Mouse (Mus musculus) Patski (cell line): ENCODE data around the gene Sec22b. TPM values are rescaled to one million over a fixed set of nuclear protein-coding genes. Genes with fewer than 3 reads are reported as not detected.

ENCODE experiments used
- ATAC-seq: fragments of 100-300 bp; one replicate; pipeline ENCODE4 v1.8.0; 2021
- CTCF ChIA-PET: fragments of 350-600 bp; sonication (Branson Sonifier 250); formaldehyde crosslinking; loops from one replicate; lab custom pipeline; 2022; ENCODE audit warnings: inconsistent platforms; lab: Charles Lee
- POLR2A ChIA-PET: fragments of 350-600 bp; sonication (Branson Sonifier 250); formaldehyde crosslinking; loops from one replicate; lab custom pipeline; 2022; ENCODE audit warnings: antibody characterized with exemption, inconsistent platforms; lab: Charles Lee
- DNase-seq: peaks from one replicate; pipeline ENCODE4 v3.0.0-alpha.2; 2011; ENCODE audit warnings: low read depth, low spot score
- H3K27me3 ChIP-seq: fragments of 371-371 bp; one replicate; pipeline ENCODE4 v1.5.1; 2021
- CTCF ChIP-seq: fragments of 100-300 bp; IDR thresholded peaks from one replicate; pipeline ENCODE4 v1.5.1; 2021
- in situ Hi-C: fragments of 300-500 bp; cut with MboI; formaldehyde crosslinking; loops from 3 replicates; pipeline ENCODE4 v1.11.1; 2018; ENCODE audit warnings: low pct_unique_long_range_greater_than_20kb, mixed read lengths
- polyA plus RNA-seq: library from polyadenylated mRNA; unstranded; gene quantifications from one replicate; pipeline ENCODE4 v1.2.3, GENCODE M21; 2021

The Sec22b gene
- 107 TPM for polyA plus RNA-seq

DNA sequence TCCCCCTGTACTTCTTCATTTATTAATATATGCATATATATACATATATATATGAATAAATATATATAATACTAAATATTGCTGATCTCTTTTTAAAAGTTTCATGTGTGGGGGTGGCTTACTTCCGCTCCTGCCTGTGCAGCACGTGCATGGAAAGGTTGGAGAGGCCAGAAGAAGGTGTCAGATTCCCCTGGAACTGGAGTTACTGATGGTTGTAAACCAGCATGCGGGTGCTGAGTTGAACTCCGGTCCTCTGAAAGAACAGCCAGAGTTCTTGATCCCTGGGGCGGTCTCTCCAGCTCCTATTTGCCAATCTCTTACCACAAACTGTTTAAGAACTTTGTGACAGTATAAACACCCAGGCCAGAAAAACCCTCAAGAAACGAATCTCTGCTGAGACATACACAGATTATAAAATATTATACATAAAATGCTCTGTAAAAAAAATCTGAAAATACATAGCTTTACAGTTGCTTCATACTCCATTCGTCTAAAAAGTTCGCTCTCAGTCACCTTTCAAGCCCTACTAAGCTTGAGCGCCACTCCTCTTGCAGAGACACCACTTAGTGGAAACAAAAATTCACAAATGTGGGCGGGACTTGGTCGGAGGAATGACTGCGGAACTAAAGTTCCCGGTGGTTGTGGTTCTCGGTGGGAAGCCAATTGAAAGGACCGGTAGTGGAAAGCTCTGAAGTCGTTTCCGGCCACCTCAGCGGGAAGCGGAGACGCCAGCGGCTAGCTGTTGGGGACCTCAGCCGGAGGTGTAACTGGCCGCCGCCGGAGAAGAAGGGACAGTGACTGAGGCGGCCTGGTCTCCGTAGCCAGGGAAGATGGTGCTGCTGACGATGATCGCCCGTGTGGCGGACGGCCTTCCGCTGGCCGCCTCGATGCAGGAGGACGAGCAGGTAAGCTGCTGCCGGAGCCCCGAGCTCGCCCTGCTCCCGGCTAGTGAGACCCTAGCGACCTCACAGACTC is at the start of gene Sec22b:
Sec22b (plus strand) TSS at position 675 of the 975 bp plus-strand sequence.
- TF ChIP-seq CTCF, result peak; percentile 9
- DNase-seq (peak; percentile 93), ATAC-seq (peak; percentile 86)
- in situ Hi-C loops, result no loop called here
- ChIA-PET CTCF (interaction anchor here (1.1 to 1.2 kb wide), 4 partner anchors 16 to 159 kb away, joined by 3 read pairs; no protein-coding TSS in a partner anchor), POLR2A (interaction anchor here (0.6 to 1.3 kb wide), 9 partner anchors 8 to 472 kb away, joined by 3 to 6 read pairs (median 3); partner anchors contain the start of gene Pde4dip)
- H3K27me3 ChIP-seq, result no peaks in the 10 kb centered on the region

DNA sequence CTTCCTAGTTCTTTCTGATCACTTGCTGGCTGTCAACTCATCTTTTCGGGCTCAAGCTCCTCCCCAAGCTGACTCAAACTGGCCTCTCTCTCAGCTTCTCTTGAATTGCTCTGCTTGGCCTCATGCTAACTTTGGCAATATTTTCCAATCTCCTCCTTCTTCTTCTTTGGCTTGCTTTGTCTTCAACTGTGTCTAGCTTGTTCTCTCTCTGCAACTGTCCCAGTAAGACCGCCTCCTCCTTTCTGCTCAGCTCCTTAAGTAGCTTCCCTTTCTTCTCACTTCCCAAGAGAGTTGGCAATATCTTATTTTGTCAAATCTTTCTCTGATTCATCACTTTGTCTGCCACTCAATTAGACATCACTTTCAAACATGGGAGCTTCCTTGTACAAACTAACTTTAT is 49.2 kb upstream of the Sec22b start:
- in situ Hi-C loops, result no loop called here
- no peak for ATAC-seq
- no peaks in the 10 kb centered on the region for H3K27me3 ChIP-seq
- TF ChIP-seq CTCF, result no peak
- ChIA-PET POLR2A (no interaction called here), CTCF (interaction anchor here (1.2 to 1.3 kb wide), 2 partner anchors 11 to 14 kb away, joined by 3 to 4 read pairs; no protein-coding TSS in a partner anchor)
- DNase-seq, result no peak

DNA sequence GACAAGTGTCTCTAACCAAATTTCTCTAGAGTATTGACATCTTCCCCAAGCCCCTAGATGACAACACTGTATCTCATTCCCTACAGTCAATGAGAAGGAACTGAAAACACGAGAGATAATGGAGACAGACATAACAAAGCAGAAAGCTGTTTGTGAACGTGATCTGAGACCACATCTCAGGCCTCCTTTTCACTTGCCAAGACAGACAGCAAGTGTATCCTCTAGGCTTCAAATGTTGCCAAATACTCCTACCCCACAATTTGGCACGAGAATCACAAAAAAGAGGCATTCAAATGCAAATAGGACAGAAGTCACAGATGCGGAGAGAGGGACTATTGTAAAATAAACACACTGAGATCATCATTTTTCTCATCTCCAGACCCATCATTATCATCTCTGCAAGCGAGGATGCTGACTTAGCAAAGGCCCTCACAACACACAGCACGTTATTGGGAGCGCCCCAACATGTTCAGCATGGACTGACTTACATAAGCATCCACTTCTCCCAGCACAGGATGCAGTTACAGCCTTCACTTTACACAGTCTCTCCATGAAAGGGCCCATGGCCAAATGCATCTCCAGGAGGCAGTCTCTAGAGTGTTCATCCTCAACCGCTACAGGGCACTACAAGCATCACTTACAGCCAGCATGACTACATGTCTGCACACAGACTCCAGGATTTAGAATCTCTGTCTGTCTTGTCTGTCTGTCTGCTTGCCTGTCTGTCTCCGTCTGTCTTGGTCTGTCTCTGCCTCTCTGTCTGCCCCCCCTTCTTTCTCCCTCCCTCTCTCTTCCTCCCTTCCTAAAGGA is 46.2 kb upstream of the Sec22b start:
- in situ Hi-C loops, result no loop called here
- no peak for ATAC-seq
- TF ChIP-seq CTCF, result no peak
- H3K27me3 ChIP-seq, result no peaks in the 10 kb centered on the region
- ChIA-PET POLR2A (no interaction called here), CTCF (no interaction called here)
- DNase-seq, result no peak

DNA sequence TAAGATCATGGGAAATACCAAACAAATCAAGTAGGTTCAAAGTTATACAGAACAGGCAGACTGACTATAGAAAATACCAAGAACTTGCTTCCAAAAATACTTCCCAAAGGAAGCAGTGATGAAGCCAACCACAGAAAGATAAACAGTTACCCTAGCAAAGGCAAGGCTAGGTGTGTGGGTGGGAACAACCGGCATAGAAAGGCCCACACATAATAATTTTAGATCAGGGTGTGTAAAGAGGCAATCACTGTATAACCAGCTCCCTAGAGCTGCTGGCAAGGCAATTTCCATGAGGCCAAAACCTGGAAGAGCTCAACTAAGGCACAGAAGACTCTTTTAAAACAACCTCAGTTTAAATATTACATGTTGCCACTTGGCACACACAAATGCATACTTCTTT is 41.6 kb upstream of the Sec22b start:
- in situ Hi-C loops, result no loop called here
- ChIA-PET POLR2A (no interaction called here), CTCF (interaction anchor here (1.2 to 1.6 kb wide), 2 partner anchors 10 to 18 kb away, joined by 3 read pairs; no protein-coding TSS in a partner anchor)
- no peaks in the 10 kb centered on the region for H3K27me3 ChIP-seq
- TF ChIP-seq CTCF, result no peak
- DNase-seq, result no peak
- ATAC-seq, result no peak

DNA sequence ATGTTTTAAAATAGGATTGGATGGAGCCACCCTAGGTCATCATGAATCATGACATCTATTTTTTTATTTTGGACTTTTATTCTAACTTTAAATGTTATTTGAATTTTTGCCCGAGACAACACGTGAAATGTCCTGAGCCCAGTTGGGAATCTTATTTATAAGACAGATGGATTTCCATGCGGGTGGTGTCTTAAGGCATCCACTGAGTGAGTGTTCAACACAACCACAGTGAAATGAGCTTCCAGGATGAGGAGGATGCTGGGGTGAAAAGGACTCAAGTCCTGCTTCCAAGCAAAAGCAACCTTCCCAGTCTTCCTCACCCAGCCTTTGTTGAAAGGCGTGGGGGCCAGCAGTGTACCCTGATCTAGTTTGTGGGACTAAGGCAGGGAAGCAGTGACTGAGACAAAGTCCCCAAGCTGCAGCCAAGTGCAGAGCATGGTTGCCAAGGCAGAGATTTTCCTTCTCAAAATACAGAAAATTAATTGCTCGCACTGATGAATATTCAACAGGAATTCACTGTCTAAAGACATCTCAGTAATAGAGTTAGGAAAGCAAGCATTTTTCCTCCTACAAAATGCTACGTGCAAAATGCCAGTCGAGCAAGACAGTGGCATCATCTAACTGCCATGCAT is 40.1 kb upstream of the Sec22b start:
- TF ChIP-seq CTCF, result no peak
- POLR2A ChIA-PET, result no interaction called here
- ATAC-seq (no peak), DNase-seq (no peak)
- H3K27me3 ChIP-seq, result no peaks in the 10 kb centered on the region
- in situ Hi-C loops, result no loop called here
- CTCF ChIA-PET, result no interaction called here

DNA sequence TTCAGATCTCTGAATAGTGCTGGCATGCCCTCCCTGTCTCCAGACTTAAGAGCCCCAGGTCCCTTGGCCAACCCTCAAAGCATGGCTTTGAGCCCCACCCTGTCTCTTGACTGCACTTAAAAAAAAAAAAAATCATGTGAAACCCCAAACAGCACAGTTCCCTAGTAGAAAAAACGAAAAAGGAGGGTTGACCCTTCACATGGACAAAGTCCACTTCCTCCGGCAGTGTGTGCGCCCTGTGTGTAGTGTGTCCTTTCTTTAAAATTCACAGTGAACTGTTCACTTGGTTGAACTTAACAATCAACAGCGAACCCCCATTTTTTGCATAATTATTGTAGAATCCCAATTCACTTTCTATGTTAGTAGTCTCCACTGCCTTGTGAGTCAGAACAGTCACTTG is 34.3 kb upstream of the Sec22b start:
- TF ChIP-seq CTCF, result no peak
- H3K27me3 ChIP-seq, result no peaks in the 10 kb centered on the region
- ATAC-seq (no peak), DNase-seq (no peak)
- POLR2A ChIA-PET, result interaction anchor here (0.6 to 0.7 kb wide), 2 partner anchors 12 to 27 kb away, joined by 3 to 5 read pairs; no protein-coding TSS in a partner anchor
- in situ Hi-C loops, result loop anchor here (5.0 kb wide), 1 partner anchor 99 kb away; no protein-coding TSS in a partner anchor
- CTCF ChIA-PET, result interaction anchor here (1.2 to 2.3 kb wide), 4 partner anchors 15 to 100 kb away, joined by 3 to 6 read pairs (median 4); no protein-coding TSS in a partner anchor

DNA sequence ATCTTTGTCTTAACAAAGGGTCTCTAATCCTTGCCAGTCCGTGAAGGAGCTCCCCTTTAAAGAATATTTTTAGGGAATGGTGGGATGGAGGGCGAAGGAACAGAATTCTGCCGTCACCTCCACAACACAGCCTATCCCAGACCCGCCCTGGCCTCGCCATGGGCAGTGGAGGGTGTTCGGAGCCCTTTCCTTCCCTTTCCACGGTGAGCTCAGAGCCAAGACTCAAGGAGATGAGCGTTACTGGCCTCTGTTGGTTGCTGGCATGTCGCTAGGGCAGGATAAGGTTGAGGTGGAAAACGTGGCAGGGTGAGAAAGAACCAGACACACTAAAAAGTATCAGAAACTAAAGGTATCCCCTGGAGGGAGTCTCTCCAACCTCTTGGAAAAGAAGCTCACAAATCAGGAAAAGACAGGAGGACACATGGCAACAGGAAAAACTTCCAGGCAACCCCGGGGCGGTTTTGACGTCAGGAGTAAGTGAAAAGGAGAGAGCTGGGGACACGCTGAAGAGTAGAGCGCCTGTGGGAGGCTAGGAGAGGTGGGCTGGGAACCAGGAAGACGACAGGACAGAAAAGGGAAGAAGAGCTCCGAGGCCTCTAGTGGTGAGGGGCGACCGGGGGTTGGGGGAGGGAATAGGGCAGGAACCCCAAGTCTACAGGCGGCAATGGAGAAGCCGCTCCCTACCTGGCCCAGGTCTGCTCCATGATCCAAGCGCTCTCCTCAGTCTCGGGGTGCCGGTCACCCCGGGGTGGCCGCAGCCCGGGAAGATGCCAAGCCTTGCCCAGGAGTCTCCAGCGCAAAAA is 33.6 kb upstream of the Sec22b start:
- DNase-seq (no peak), ATAC-seq (peak; percentile 60)
- H3K27me3 ChIP-seq, result no peaks in the 10 kb centered on the region
- CTCF ChIA-PET, result interaction anchor here (0.9 to 2.3 kb wide), 4 partner anchors 20 to 101 kb away, joined by 3 to 6 read pairs (median 6); no protein-coding TSS in a partner anchor
- POLR2A ChIA-PET, result no interaction called here
- in situ Hi-C loops, result loop anchor here (5.0 kb wide), 1 partner anchor 100 kb away; no protein-coding TSS in a partner anchor
- no peak for TF ChIP-seq CTCF

DNA sequence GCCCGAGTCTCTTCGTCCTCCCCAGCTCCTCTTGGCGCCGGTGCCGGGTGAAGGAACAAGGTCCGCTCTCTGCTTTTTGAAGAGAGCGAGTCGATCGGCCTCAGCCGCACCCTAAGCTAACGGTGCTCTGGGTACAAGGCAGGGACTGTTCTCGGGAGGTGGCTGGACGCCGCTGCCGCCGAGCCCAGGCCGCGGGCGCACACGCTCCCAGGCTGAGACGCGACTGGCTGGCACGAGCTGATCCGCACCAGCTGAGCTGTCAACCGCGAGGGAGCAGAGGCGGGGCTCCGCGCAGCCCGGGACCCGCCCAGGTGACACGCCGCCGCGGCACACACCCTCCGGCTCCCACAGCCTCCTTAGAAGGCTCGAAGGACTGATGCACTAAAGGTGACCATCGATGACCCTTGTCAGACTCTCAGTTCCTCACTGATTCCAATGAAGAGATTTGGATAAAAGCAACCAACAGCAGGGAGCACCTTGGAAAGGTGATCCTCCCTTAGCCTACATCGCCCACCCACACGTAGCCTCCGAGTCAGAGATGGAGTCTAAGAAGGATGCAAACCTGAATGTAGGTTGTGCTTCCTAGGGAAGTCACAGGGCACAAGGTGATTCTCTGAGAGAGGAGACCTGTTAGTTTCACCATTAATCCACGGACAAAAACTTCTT is 32.8 kb upstream of the Sec22b start:
- CTCF ChIA-PET, result interaction anchor here (0.9 to 2.7 kb wide), 5 partner anchors 11 to 101 kb away, joined by 3 to 9 read pairs (median 6); no protein-coding TSS in a partner anchor
- no peaks in the 10 kb centered on the region for H3K27me3 ChIP-seq
- DNase-seq (no peak), ATAC-seq (peak; percentile 86)
- in situ Hi-C loops, result loop anchor here (5.0 kb wide), 1 partner anchor 101 kb away; no protein-coding TSS in a partner anchor
- POLR2A ChIA-PET, result no interaction called here
- TF ChIP-seq CTCF, result no peak
